Mouse (Mus musculus) embryo, embryonic 10.5 days (tissue): Measurements from ENCODE around the gene Gstm3.
A peak's percentile ranks its signal among the peaks of the same experiment; 100 is the strongest.

ENCODE experiments used
- DNase-seq: peaks from one replicate; pipeline ENCODE4 v3.0.0-alpha.2; 2015; ENCODE audit warnings: low spot score

Gene Gstm3

GRCm38 (mm10) chr3:107929731-107930130, 39.4 kb downstream of the Gstm3 start:
- no peak for DNase-seq

GRCm38 (mm10) chr3:107929243-107929642, 39.8 kb downstream of the Gstm3 start:
- no peak for DNase-seq

- no peak for DNase-seq
Observed at GRCm38 (mm10) chr3:107928691-107929090, 40.4 kb downstream of the Gstm3 start.

GRCm38 (mm10) chr3:107927841-107928240, 41.2 kb downstream of the Gstm3 start:
- DNase-seq = no peak

- DNase-seq = no peak
Observed at GRCm38 (mm10) chr3:107925335-107925734, 43.7 kb downstream of the Gstm3 start.

- no peak for DNase-seq
Observed at GRCm38 (mm10) chr3:107920348-107920747, 48.7 kb downstream of the Gstm3 start.

- DNase-seq = peak; percentile 87
Observed at GRCm38 (mm10) chr3:107917783-107918408, 51.2 kb downstream of the Gstm3 start.

- peak; percentile 17 for DNase-seq
Observed at GRCm38 (mm10) chr3:107917097-107917496, 52.0 kb downstream of the Gstm3 start.

- no peak for DNase-seq
Observed at GRCm38 (mm10) chr3:107916674-107917073, 52.4 kb downstream of the Gstm3 start.
